Mouse (Mus musculus) macrophage (primary cell): Measurements from ENCODE around the gene Ube3b. TPM values are rescaled to one million over a fixed set of nuclear protein-coding genes. Genes with fewer than 3 reads are reported as not detected.

Experiments used
- H3K27ac ChIP-seq: fragments of 350-480 bp; formaldehyde crosslinking; 2 replicates; pipeline ENCODE4 v1.9.0; 2021
- H3K36me3 ChIP-seq: fragments of 350-480 bp; formaldehyde crosslinking; 2 replicates; pipeline ENCODE4 v1.9.0; 2021; ENCODE audit errors: inconsistent target
- H3K4me3 ChIP-seq: fragments of 350-480 bp; formaldehyde crosslinking; 2 replicates; pipeline ENCODE4 v1.9.0; 2021; ENCODE audit errors: inconsistent target
- H3K79me2 ChIP-seq: fragments of 350-480 bp; formaldehyde crosslinking; 2 replicates; pipeline ENCODE4 v1.9.0; 2021; ENCODE audit errors: inconsistent target
- WGBS: methylation state at CpG from one replicate; pipeline ENCODE4 v1.1.7; 2026; ENCODE audit warnings: inconsistent platforms; ENCODE audit not compliant: missing documents; 5-methylcytosine and 5-hydroxymethylcytosine counted together
- polyA plus RNA-seq: library from polyadenylated mRNA; stranded (reverse); fragments of 250-400 nt; gene quantifications from 3 replicates; pipeline ENCODE4 v1.2.4, GENCODE M21; 2018; ENCODE audit warnings: inconsistent platforms

Ube3b gene
- polyA plus RNA-seq, 1 experiment from 2014 or later, result 30.9 TPM

DNA sequence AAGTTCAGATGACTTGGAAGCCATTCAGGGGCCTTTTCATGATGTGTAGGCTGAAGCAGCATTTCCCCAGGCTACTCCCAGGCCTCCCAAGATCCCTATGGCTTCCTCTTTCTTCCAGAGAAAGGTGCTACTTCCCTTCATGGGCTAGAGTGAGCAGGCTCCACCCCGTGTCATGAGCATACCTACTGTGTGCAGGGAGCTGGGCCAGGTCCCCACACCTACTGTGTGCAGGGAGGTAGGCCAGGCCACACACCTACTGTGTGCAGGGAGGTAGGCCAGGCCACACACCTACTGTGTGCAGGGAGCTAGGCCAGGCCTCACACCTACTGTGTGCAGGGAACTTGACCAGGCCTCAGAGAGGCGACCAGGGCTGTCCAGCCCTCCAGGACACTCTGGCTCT is 84.2 kb downstream of the Ube3b start:
- Histone ChIP-seq H3K27ac (no peak overlapping the region), H3K79me2 (no peaks in the 10 kb centered on the region), H3K36me3 (no peaks in the 10 kb centered on the region), H3K4me3 (no peak overlapping the region)
- WGBS, result 65% methylated on average over 2 of the region's 2 CpGs

DNA sequence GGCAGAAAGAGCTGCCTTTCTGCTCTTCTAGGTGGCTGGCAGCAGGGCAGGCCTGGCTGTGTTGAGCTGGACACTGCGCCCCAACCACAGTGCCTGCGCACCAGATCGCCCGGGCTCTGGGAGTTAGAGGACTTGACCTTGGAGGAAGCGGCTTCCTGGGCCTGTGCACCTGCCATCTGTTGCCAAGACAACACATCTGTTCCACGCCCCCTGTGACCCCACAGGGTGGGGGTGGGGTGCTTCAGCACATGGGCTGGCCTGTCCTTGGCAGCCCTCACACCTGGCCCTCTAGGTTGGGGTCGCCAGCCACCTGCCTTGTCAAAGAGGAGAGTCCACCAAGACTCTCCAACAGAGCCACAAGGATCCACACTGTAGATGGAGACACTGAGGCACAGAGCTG is 85.2 kb downstream of the Ube3b start:
- 85% methylated on average over 6 of the region's 7 CpGs for WGBS
- Histone ChIP-seq H3K36me3 (no peaks in the 10 kb centered on the region), H3K4me3 (no peak overlapping the region), H3K27ac (no peak overlapping the region), H3K79me2 (no peaks in the 10 kb centered on the region)

GRCm38 (mm10) chr5:114467019-114467418 is 86.6 kb downstream of the Ube3b start:
- H3K79me2 ChIP-seq, result no peaks in the 10 kb centered on the region
- WGBS, result 33% methylated on average over 8 of the region's 11 CpGs
- H3K27ac ChIP-seq, result no peak overlapping the region
- H3K36me3 ChIP-seq, result no peaks in the 10 kb centered on the region
- H3K4me3 ChIP-seq, result no peak overlapping the region

- 28% methylated on average over 8 of the region's 13 CpGs for WGBS
- H3K4me3 ChIP-seq, result no peak overlapping the region
These were observed 87.0 kb downstream of the Ube3b start for GRCm38 (mm10) chr5:114467430-114467829.

GRCm38 (mm10) chr5:114468007-114468406 is 87.6 kb downstream of the Ube3b start:
- Histone ChIP-seq H3K79me2 (no peaks in the 10 kb centered on the region), H3K27ac (no peak overlapping the region), H3K4me3 (no peak overlapping the region), H3K36me3 (no peaks in the 10 kb centered on the region)
- WGBS, result 79% methylated on average over 4 of the region's 4 CpGs

More at GRCm38 (mm10) chr5:114467430-114467829, 87.0 kb downstream of the Ube3b start:
- no peaks in the 10 kb centered on the region for H3K36me3 ChIP-seq
- no peaks in the 10 kb centered on the region for H3K79me2 ChIP-seq
- no peak overlapping the region for H3K27ac ChIP-seq

DNA sequence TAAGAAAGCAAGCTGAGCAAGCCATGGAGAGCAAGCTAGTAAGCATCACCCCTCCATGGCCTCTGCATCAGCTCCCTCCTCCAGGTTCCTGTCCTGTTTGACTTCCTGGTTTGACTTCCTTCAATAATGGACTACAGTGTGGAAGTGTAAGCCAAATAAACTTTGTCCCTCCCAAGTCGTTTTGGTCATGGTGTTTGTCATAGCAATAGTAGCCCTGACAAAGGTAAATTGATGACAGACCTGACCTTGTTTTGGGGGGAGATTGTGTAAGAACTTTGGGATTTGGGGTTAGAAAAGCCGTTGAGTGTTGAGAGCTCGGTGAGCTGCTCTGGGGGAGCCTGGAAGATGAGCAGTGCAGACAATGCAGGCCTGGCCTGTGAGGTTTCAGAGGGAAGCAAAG is 90.0 kb downstream of the Ube3b start:
- H3K27ac ChIP-seq, result no peak overlapping the region
- no peaks in the 10 kb centered on the region for H3K79me2 ChIP-seq
- no peaks in the 10 kb centered on the region for H3K36me3 ChIP-seq
- H3K4me3 ChIP-seq, result no peak overlapping the region
- WGBS, result 63% methylated on average over 3 of the region's 3 CpGs

Other genes with a start within 250 kb of the Ube3b start
- gene Acacb, start 234.1 kb upstream of the Ube3b start, polyA plus RNA-seq, result 0.17 to 0.30 TPM (median 0.29 TPM) in 3 replicates
- gene Foxn4, start 106.8 kb upstream of the Ube3b start, polyA plus RNA-seq, result not detected in 3 replicates
- gene Myo1h, start 91.4 kb upstream of the Ube3b start, polyA plus RNA-seq, result 0.27 to 0.34 TPM (median 0.30 TPM) in 3 replicates
- gene Kctd10, start 99 bp upstream of the Ube3b start, polyA plus RNA-seq, result 35.6 to 52.1 TPM (median 46.0 TPM) in 3 replicates
- 6.3 to 6.8 TPM (median 6.5 TPM) in 3 replicates for gene Mmab, start 63.5 kb downstream of the Ube3b start, polyA plus RNA-seq
- gene Mvk, start 63.7 kb downstream of the Ube3b start, polyA plus RNA-seq, result 7.8 to 26.3 TPM (median 14.2 TPM) in 3 replicates
- 0.33 to 1.2 TPM (median 0.96 TPM) in 3 replicates for gene Fam222a, start 187.4 kb downstream of the Ube3b start, polyA plus RNA-seq